Mouse (Mus musculus) megakaryocyte, embryonic 14.5 days (primary cell): ENCODE measurements around the gene Fry.

Experiments used
- FLI1 ChIP-seq: IDR thresholded peaks from 2 replicates; pipeline ENCODE4 v1.6.1; 2012; ENCODE audit warnings: low read length, inconsistent platforms, mixed read lengths
- GATA1 ChIP-seq: IDR thresholded peaks from 3 replicates; pipeline ENCODE4 v1.6.1; 2012; ENCODE audit warnings: mixed read lengths, low read length, inconsistent platforms, borderline replicate concordance

DNA sequence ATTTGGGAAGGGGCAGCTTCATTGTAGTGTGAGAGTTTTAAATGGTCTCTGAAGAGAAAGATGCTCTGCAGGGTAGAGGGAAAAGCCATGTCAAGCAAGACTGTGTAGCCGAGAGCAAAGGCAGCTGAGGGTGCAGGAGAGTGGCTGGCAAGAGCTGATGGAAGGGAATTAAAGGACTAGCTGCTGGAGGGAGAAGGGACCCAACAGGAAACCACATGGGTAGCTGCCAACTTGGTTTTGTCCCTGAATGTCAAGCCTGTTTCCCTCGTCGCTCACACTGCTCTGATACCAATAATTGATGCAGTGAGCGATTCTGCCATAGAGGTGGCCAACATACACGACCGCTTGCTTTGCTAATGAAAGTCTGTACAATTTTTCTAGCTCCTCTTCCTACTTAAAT is 160.9 kb downstream of the Fry start:
- no peak for TF ChIP-seq FLI1
- TF ChIP-seq GATA1 = no peak
